Mouse (Mus musculus) retina, postnatal 1 day (tissue): Measurements from ENCODE around the gene Sdhaf4.
A peak's percentile ranks its signal among the peaks of the same experiment; 100 is the strongest.

Source experiments
- DNase-seq: peaks from one replicate; pipeline ENCODE4 v3.0.0-alpha.2; 2012

The Sdhaf4 gene

GRCm38 (mm10) chr1:23953921-23954320, 51.5 kb downstream of the Sdhaf4 start:
- DNase-seq: no peak

GRCm38 (mm10) chr1:23948778-23949699, 56.4 kb downstream of the Sdhaf4 start:
- DNase-seq: no peak

GRCm38 (mm10) chr1:23948290-23948689, 57.2 kb downstream of the Sdhaf4 start:
- peak; percentile 18 for DNase-seq
